Mouse (Mus musculus): ENCODE results near the gene Ppcs. TPM values are rescaled to one million over a fixed set of nuclear protein-coding genes. Genes with fewer than 3 reads are reported as not detected.

The Ppcs gene
- polyA plus RNA-seq (2012; rRNA removed), result 4.8 and 5.3 TPM in 2 replicates

DNA sequence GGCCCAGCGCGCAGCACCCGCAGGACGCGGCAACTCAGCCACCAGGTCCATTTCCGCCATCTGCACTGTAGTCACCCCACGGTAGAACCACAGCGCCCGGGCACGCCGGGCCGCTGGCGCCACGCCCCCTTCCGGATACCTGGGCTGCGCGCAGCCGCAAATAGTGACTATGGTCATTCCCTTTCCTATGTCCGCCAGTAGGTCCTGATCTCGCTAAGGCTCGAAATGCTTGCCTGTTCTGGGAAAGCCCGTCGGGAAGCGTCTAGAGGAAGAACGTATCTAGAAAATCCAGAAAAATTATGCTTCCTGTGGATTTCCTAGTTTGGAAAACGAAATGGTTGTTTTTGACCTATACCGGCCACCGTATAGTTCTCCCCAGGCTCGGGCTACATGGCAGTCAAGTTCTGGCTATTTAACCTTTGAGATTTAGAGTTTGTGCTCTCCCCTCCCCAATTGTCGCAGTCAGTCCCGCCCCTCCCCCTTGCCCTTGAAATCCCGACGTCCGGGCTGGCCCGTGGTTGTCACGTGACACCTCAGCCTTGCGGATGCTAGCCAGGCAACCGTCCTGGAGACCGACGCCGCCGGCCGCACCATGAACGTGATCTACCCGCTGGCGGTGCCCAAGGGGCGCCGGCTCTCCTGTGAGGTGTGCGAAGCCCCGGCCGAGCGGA is at the start of gene Ppcs, which contains the start of gene Zmynd12:
TSS of gene Ppcs (minus strand) at position 127 of the 671 bp plus-strand sequence.
TSS of gene Zmynd12 (plus strand) at position 521 of the 671 bp plus-strand sequence.
- Histone ChIP-seq H3K36me3 (ENCODE audit: control insufficient read depth, insufficient read depth, low read length) (no peaks in the 10 kb centered on the region), H3K27ac (ENCODE audit: control insufficient read depth, insufficient read depth, low read depth, low read length) (peak within 1 kb of the TSS; percentile 88), H3K4me3 (ENCODE audit: control insufficient read depth, low read depth, low read length) (peak within 1 kb of the TSS; percentile 92), H3K4me1 (ENCODE audit: control insufficient read depth, insufficient read depth, low read length) (peaks cover 13% of the 10 kb centered on the region), H3K27me3 (ENCODE audit: control insufficient read depth, insufficient read depth, low read length) (no peaks in the 10 kb centered on the region)
- TF ChIP-seq POLR2A (IDR thresholded peaks at IDR 0.05; ENCODE audit: control insufficient read depth, low read depth, low read length) (peak; percentile 84), CTCF (IDR thresholded peaks at IDR 0.05; ENCODE audit: control insufficient read depth, insufficient read depth, insufficient replicate concordance, low read depth, low read length) (no peak)

GRCm38 (mm10) chr4:119467720-119468380 is 45.6 kb upstream of the Ppcs start:
- H3K27ac ChIP-seq (ENCODE audit: control insufficient read depth, insufficient read depth, low read depth, low read length), result no peak overlapping the region
- no peaks in the 10 kb centered on the region for H3K27me3 ChIP-seq (ENCODE audit: control insufficient read depth, insufficient read depth, low read length)
- no peak overlapping the region for H3K4me3 ChIP-seq (ENCODE audit: control insufficient read depth, low read depth, low read length)
- H3K36me3 ChIP-seq (ENCODE audit: control insufficient read depth, insufficient read depth, low read length), result no peaks in the 10 kb centered on the region
- TF ChIP-seq CTCF (IDR thresholded peaks at IDR 0.05; ENCODE audit: control insufficient read depth, insufficient read depth, insufficient replicate concordance, low read depth, low read length) (no peak), POLR2A (IDR thresholded peaks at IDR 0.05; ENCODE audit: control insufficient read depth, low read depth, low read length) (no peak)
- no peaks in the 10 kb centered on the region for H3K4me1 ChIP-seq (ENCODE audit: control insufficient read depth, insufficient read depth, low read length)

GRCm38 (mm10) chr4:119465841-119466240 is 43.6 kb upstream of the Ppcs start:
- Histone ChIP-seq H3K27me3 (ENCODE audit: control insufficient read depth, insufficient read depth, low read length) (no peaks in the 10 kb centered on the region), H3K4me1 (ENCODE audit: control insufficient read depth, insufficient read depth, low read length) (peaks cover under 1% of the 10 kb centered on the region; the same call in 1 of the 2 replicates), H3K27ac (ENCODE audit: control insufficient read depth, insufficient read depth, low read depth, low read length) (no peak overlapping the region), H3K4me3 (ENCODE audit: control insufficient read depth, low read depth, low read length) (no peak overlapping the region), H3K36me3 (ENCODE audit: control insufficient read depth, insufficient read depth, low read length) (no peaks in the 10 kb centered on the region)
- no peak for TF ChIP-seq POLR2A (IDR thresholded peaks at IDR 0.05; ENCODE audit: control insufficient read depth, low read depth, low read length)
- TF ChIP-seq CTCF (IDR thresholded peaks at IDR 0.05; ENCODE audit: control insufficient read depth, insufficient read depth, insufficient replicate concordance, low read depth, low read length), result no peak

- Histone ChIP-seq H3K4me1 (ENCODE audit: control insufficient read depth, insufficient read depth, low read length) (peaks cover 4% of the 10 kb centered on the region), H3K36me3 (ENCODE audit: control insufficient read depth, insufficient read depth, low read length) (no peaks in the 10 kb centered on the region), H3K27me3 (ENCODE audit: control insufficient read depth, insufficient read depth, low read length) (no peaks in the 10 kb centered on the region), H3K27ac (ENCODE audit: control insufficient read depth, insufficient read depth, low read depth, low read length) (no peak overlapping the region), H3K4me3 (ENCODE audit: control insufficient read depth, low read depth, low read length) (no peak overlapping the region)
- TF ChIP-seq POLR2A (IDR thresholded peaks at IDR 0.05; ENCODE audit: control insufficient read depth, low read depth, low read length) (no peak), CTCF (IDR thresholded peaks at IDR 0.05; ENCODE audit: control insufficient read depth, insufficient read depth, insufficient replicate concordance, low read depth, low read length) (no peak)
These were observed 41.7 kb upstream of the Ppcs start for GRCm38 (mm10) chr4:119463756-119464419.

- Histone ChIP-seq H3K27me3 (ENCODE audit: control insufficient read depth, insufficient read depth, low read length) (no peaks in the 10 kb centered on the region), H3K36me3 (ENCODE audit: control insufficient read depth, insufficient read depth, low read length) (no peaks in the 10 kb centered on the region), H3K4me1 (ENCODE audit: control insufficient read depth, insufficient read depth, low read length) (peaks cover 4% of the 10 kb centered on the region), H3K4me3 (ENCODE audit: control insufficient read depth, low read depth, low read length) (no peak overlapping the region), H3K27ac (ENCODE audit: control insufficient read depth, insufficient read depth, low read depth, low read length) (no peak overlapping the region)
- TF ChIP-seq CTCF (IDR thresholded peaks at IDR 0.05; ENCODE audit: control insufficient read depth, insufficient read depth, insufficient replicate concordance, low read depth, low read length) (no peak), POLR2A (IDR thresholded peaks at IDR 0.05; ENCODE audit: control insufficient read depth, low read depth, low read length) (no peak)
These were observed 40.9 kb upstream of the Ppcs start for GRCm38 (mm10) chr4:119462858-119463755.

DNA sequence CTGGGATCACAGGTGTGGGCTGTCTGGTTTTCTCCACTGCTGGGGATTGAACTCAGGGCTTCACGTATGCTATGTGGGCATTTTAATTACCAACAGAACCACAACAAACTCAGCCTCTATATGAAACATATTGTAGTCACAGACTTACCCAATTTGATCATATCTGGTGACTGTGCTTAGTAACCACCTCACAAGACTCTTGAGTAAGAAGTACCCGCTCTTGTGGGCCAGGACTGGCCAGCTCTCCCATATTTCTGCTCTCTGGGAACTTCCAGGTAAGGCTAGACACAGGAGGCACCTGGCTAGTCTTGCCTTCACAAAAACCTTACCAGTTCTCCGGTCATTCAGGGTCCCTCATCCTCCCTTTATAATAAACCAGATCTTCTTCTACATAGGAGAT is 40.2 kb upstream of the Ppcs start:
- no peaks in the 10 kb centered on the region for H3K36me3 ChIP-seq (ENCODE audit: control insufficient read depth, insufficient read depth, low read length)
- H3K4me1 ChIP-seq (ENCODE audit: control insufficient read depth, insufficient read depth, low read length), result peaks cover 4% of the 10 kb centered on the region
- H3K4me3 ChIP-seq (ENCODE audit: control insufficient read depth, low read depth, low read length), result no peak overlapping the region
- H3K27ac ChIP-seq (ENCODE audit: control insufficient read depth, insufficient read depth, low read depth, low read length), result no peak overlapping the region
- H3K27me3 ChIP-seq (ENCODE audit: control insufficient read depth, insufficient read depth, low read length), result no peaks in the 10 kb centered on the region
- TF ChIP-seq CTCF (IDR thresholded peaks at IDR 0.05; ENCODE audit: control insufficient read depth, insufficient read depth, insufficient replicate concordance, low read depth, low read length) (no peak), POLR2A (IDR thresholded peaks at IDR 0.05; ENCODE audit: control insufficient read depth, low read depth, low read length) (no peak)
